Mouse (Mus musculus) megakaryocyte, adult 5-6 weeks (primary cell): ENCODE measurements around the gene Akip1. TPM values are rescaled to one million over a fixed set of nuclear protein-coding genes. Genes with fewer than 3 reads are reported as not detected.
A peak's percentile ranks its signal among the peaks of the same experiment; 100 is the strongest.

Experiments used
- ATAC-seq: 2 replicates; pipeline ENCODE4 v1.8.0; 2016; ENCODE audit warnings: mild to moderate bottlenecking, inconsistent platforms; ENCODE audit not compliant: poor library complexity, severe bottlenecking
- total RNA-seq, 2 experiments: library from RNA; stranded (forward) in 1 of 2; stranded (reverse) in 1 of 2; fragments of 153-499, 151-499 nt in 1 of 2; fragments of 221-1000, 200-1000 nt in 1 of 2; gene quantifications; 2 replicates each; pipeline versions ENCODE4 v1.2.3 to v1.2.4; 2015 to 2017

Akip1 gene
- total RNA-seq, 2 experiments from 2014 or later = 18.0 to 37.0 TPM

- ATAC-seq = no peak
Observed at GRCm38 (mm10) chr7:109704461-109704860, 971 bp downstream of the Akip1 start.

GRCm38 (mm10) chr7:109707023-109707785 lies 3.7 kb downstream of the Akip1 start:
- ATAC-seq = no peak

DNA sequence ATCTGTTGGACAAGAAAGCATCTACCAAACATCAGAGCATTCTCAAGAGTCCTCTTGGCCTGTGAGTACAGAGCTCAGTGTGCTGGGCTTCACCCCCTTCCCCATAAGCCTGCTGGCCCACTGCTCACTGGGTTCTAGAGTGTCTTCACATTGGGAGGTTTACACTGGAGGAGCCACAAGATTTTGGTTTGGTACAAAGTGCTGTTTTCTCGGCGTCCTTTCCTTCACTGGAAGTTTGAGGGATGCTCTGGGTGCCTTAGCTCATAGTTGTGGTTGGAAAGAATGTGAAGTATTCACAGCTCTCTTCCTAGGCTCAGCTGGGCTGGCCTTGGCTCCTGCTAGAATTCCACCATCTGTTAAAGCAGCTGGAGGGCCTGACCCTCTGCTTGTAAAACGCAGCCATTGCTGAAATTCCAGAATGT lies 5.5 kb downstream of the Akip1 start:
- ATAC-seq = no peak

GRCm38 (mm10) chr7:109710069-109710468 lies 6.6 kb downstream of the Akip1 start:
- no peak for ATAC-seq

DNA sequence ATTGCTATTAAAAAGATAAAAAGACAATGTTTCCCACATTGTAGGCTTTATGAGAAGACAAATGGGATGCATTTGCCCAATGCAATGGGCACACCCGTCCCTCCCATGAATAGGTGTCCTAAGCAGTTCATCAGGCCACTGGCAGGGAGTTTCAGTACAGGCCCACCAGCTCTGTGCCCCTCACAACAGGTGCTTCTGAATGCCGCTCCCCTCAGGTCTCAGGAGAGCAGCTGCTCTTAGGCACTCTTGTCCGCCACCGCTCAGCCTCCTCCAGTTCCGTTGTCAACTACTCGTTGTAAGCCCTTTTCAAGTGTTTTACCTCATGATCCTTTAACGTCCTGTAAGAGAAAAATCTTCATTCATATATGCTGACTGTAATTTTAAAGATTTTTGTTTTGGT lies 8.7 kb downstream of the Akip1 start:
- ATAC-seq = no peak

- no peak for ATAC-seq
Observed at GRCm38 (mm10) chr7:109713434-109713982, 10.0 kb downstream of the Akip1 start.

- ATAC-seq = no peak
Observed at GRCm38 (mm10) chr7:109719286-109719685, 15.8 kb downstream of the Akip1 start.

GRCm38 (mm10) chr7:109722618-109723017 lies 19.1 kb downstream of the Akip1 start:
- ATAC-seq = no peak

DNA sequence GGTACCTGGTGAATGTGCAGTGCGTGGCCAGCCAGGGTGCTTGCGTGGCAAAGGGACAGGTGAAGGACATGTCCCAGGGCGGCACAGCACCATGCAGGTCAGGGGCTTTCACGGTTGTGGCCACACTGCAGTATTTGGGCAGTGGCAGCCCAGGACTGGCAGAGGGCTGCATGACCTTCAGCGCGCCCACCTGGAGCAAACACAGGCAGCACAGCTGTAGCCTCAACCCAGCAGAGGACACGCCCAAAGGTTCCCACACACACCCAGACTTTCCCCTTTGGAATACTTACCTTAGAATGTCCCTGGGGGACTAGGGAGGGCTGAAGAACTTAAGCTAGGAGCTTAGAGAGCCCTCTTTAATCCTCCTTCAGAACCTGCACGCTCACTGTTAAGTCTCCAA lies 19.6 kb downstream of the Akip1 start:
- no peak for ATAC-seq

- ATAC-seq = no peak
Observed at GRCm38 (mm10) chr7:109723697-109724096, 20.2 kb downstream of the Akip1 start, which contains the start of gene BC051019. BC051019 (minus strand) TSS chr7:109723850.

- no peak for ATAC-seq
Observed at GRCm38 (mm10) chr7:109731626-109732025, 28.1 kb downstream of the Akip1 start, which contains the start of gene Ascl3. Ascl3 (minus strand) TSS chr7:109731726.

- ATAC-seq = no peak
Observed at GRCm38 (mm10) chr7:109734806-109735205, 31.3 kb downstream of the Akip1 start.

GRCm38 (mm10) chr7:109739822-109740370 lies 36.4 kb downstream of the Akip1 start:
- ATAC-seq = no peak

- ATAC-seq = no peak
Observed at GRCm38 (mm10) chr7:109741060-109741459, 37.6 kb downstream of the Akip1 start.

DNA sequence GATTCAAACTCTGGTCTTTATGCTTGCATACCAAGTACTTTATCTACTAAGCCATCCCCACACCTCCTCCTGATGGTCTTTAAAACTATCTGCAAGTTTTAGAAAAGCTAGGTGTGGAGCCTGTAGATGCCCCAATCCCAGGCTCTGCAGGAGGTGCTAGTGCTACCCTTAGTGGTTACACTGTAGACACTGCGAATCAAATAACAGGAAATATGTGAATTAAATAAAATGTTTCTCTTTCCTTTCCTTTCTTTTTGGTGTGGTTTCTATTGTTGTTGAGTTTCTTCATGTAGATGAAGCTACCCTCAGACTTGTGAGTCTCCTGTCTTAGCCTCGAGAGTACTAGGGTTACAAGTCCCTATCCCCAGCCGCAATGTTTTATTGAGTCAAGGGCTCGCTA lies 38.2 kb downstream of the Akip1 start:
- peak; percentile 27; the same call in 1 of the 2 replicates for ATAC-seq

- ATAC-seq = no peak
Observed at GRCm38 (mm10) chr7:109747747-109748146, 44.3 kb downstream of the Akip1 start.

DNA sequence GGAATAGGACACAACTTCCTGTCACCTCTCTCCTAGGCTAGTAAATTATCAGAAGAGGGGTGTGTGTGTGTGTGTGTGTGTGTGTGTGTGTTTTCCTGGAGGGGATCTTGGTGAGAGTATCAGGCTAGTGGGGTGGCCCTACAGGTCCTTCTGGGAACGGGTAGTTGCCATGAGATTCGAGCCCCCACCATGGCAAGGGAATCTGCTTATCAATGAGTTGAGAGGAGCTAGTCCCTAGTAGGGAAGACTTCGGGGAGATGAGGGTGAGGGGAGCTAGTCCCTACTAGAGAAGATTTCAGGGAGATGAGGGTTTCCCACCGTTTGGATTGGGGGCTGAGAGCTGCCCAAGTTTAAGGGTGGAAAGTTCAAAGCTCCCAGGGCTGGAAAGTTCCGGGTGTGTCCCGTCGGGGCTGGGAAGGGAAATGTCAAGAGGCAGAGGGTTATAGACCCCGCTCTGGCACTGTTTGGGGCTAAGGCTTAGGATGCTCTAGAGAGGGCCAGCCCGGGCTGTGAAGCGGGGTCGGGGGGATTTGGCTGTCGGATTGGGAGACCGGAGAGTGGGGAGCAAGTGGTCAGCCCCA lies 48.0 kb downstream of the Akip1 start:
- peak; percentile 8; the same call in 1 of the 2 replicates for ATAC-seq

DNA sequence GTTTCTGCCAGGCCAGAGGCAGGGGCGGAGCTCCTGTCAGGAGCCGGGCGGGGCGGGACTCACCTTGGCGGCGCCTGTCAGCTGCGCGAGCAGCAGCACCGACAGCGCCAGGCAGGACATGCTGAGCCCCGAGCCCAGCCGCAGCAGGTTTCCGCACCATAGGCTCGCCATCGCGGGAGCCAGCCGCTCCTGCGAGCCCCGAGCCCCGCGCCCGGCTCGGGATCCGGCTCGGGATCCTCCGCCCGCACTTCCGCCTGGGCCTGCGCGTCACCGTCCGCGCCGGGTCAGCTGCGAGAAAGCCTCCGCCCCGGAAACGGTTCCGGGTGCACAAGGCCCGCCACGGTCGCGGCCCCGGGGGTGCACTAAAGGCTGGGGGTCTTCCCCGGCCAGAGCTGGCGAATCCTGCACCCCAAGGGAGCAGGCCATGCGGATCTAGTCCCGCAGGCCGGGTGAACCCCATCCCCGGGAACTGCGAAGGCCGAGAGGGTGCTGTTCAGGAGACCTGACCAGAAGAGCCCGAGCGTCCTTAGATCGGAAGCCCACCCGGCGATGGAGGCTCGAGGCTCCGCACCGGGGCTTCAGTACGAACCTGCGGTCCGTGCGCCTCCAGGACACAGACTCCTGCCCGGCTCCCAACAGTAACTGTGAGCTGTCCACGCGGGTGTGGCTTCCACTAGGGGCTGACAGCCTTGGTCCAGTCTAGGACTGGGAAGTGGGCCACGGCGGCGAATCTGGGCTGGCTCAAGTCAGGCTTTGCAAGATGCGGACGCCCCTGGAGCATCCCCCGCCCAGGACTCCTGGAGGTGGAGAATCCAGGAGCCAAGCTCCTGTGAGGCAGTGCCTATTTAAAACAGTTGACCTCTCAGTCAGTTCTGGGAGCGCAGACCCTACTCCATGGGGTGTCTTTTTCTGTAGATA lies 48.8 kb downstream of the Akip1 start, which contains the start of gene Tmem9b:
TSS of gene Tmem9b (minus strand) at position 868 of the 918 bp plus-strand sequence.
- ATAC-seq = peak; percentile 92

GRCm38 (mm10) chr7:109754034-109754433 lies 50.5 kb downstream of the Akip1 start:
- ATAC-seq = no peak

- no peak for ATAC-seq
Observed at GRCm38 (mm10) chr7:109756291-109756690, 52.8 kb downstream of the Akip1 start.
